Mouse (Mus musculus): Measurements from ENCODE around the gene Cntnap4.

GRCm38 (mm10) chr8:112583440-112583839, 13.6 kb downstream of the Cntnap4 start:
- TF ChIP-seq POLR2A (IDR thresholded peaks at IDR 0.05; ENCODE audit: insufficient read length, low read depth) (no peak), MAX (IDR thresholded peaks at IDR 0.05; ENCODE audit: low read depth) (no peak)
